In the genomic region with DNA sequence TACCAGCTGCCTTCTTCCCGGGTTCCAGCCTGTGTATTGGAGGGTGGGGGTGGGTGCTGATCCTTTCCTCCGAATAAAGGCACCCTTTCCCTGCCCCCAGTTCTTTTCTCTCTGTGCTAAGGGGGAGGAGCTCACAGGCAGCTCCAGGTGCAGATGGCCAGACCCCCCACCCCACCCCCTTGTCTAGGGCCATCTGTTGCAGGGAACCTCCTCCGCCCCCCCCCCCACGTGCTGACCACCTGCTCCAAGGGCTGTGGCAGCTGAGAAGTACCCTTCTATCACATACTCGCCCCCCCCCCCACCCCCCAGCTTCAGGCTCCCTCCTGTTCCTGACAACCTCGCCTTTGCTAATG, we compare ENCODE assay signal across 8 mouse cellular contexts. TPM values are rescaled to one million over a fixed set of nuclear protein-coding genes. Genes with fewer than 3 reads are reported as not detected.
DNase-seq lines count a peak whose midpoint lies in the region; ATAC-seq and TF ChIP-seq lines count a peak whose summit lies in the region.

No protein-coding gene starts in this region.

- no peak for TF ChIP-seq POLR2A in cerebellum, adult 2 months (IDR thresholded peaks at IDR 0.05; ENCODE audit: borderline replicate concordance, insufficient read depth, low read length)

- no peaks in the 10 kb centered on the region for H3K27me3 ChIP-seq in cerebellum, adult 2 months (ENCODE audit: control insufficient read depth, insufficient read depth, low read length)
- peaks cover 37% of the 10 kb centered on the region for H3K27me3 ChIP-seq in megakaryocyte, embryonic 14.5 days (replicated peaks)
- no peaks in the 10 kb centered on the region for H3K27me3 ChIP-seq in liver, embryonic 14.5 days (ENCODE audit: control insufficient read depth, insufficient read depth, low read length)

- H3K4me1 ChIP-seq in cerebellum, adult 2 months (ENCODE audit: control insufficient read depth, insufficient read depth, low read length) = peaks cover 21% of the 10 kb centered on the region
- H3K4me1 ChIP-seq in megakaryocyte, embryonic 14.5 days = peaks cover 59% of the 10 kb centered on the region
- H3K4me1 ChIP-seq in liver, embryonic 14.5 days (replicated peaks; ENCODE audit: control insufficient read depth in 2 of 2, insufficient read depth in 2 of 2, low read length in 1 of 2) = peaks cover 0 to 8% of the 10 kb centered on the region in 2 experiments; a peak in 2 of 4 replicates

- TF ChIP-seq EP300 in liver, embryonic 14.5 days (IDR thresholded peaks at IDR 0.05; ENCODE audit: low read depth) = no peak

- peak overlapping the region; percentile 68 for H3K9ac ChIP-seq in liver, embryonic 14.5 days (replicated peaks)

- WGBS in cerebellum, adult 2 months = 0% methylated on average over 6 of the region's 6 CpGs
- WGBS in liver, embryonic 14.5 days (ENCODE audit: insufficient replicate concordance) = 15% methylated on average over 4 of the region's 6 CpGs

- H3K36me3 ChIP-seq in megakaryocyte, embryonic 14.5 days (replicated peaks; ENCODE audit: low read length) = peaks cover 47% of the 10 kb centered on the region
- H3K36me3 ChIP-seq in liver, embryonic 14.5 days (replicated peaks; ENCODE audit: control insufficient read depth, insufficient read depth, low read depth) = no peaks in the 10 kb centered on the region

- peak overlapping the region; percentile 84 for H3K27ac ChIP-seq in cerebellum, adult 2 months (ENCODE audit: insufficient read depth, low read length)
- H3K27ac ChIP-seq in liver, embryonic 14.5 days = peak overlapping the region; percentile 58

- DNase-seq in cerebellum, adult 2 months = peak in 1 of 2 experiments; percentile 55
- DNase-seq in cerebellum, adult 8-10 months = no peak
- DNase-seq in liver, embryonic 14.5 days (ENCODE audit: low read depth in 3 of 3, low spot score in 3 of 3) = no peak
- DNase-seq in testis, postnatal 10 days (ENCODE audit: low spot score) = peak; percentile 59
- DNase-seq in urinary bladder, postnatal 14 days (ENCODE audit: low spot score) = no peak
- DNase-seq in urinary bladder, postnatal 36 days (ENCODE audit: low spot score in 2 of 2) = no peak

- ATAC-seq in megakaryocyte, adult 5-6 weeks (ENCODE audit: poor library complexity, severe bottlenecking) = no peak
- no peak for ATAC-seq in liver, embryonic 14.5 days (ENCODE audit: insufficient read depth)

- H3K4me3 ChIP-seq in cerebellum, adult 2 months (replicated peaks; ENCODE audit: insufficient read depth, low read depth, low read length) = peak overlapping the region; percentile 84
- peak overlapping the region; percentile 92 for H3K4me3 ChIP-seq in megakaryocyte, embryonic 14.5 days (replicated peaks)
- H3K4me3 ChIP-seq in liver, embryonic 14.5 days (ENCODE audit: insufficient read depth in 1 of 2, low read depth in 2 of 2, low read length in 2 of 2) = peak overlapping the region; percentile 68 to 77

- H3K4me2 ChIP-seq in liver, embryonic 14.5 days (ENCODE audit: low read depth) = peak overlapping the region; percentile 99

- H3K9me3 ChIP-seq in megakaryocyte, embryonic 14.5 days = 0 out of 2 replicates have a peak, but pooled peaks cover 5% of the 10 kb centered on the region
- H3K9me3 ChIP-seq in liver, embryonic 14.5 days (ENCODE audit: control insufficient read depth, low read length) = no peaks in the 10 kb centered on the region

- no peak for TF ChIP-seq CTCF in cerebellum, adult 2 months (IDR thresholded peaks at IDR 0.05; ENCODE audit: borderline replicate concordance, insufficient read depth, low read depth, low read length)
- TF ChIP-seq CTCF in liver, embryonic 14.5 days (IDR thresholded peaks at IDR 0.05; ENCODE audit: low read depth) = no peak

RNA-seq across cellular contexts. Expression of gene Numbl, which starts 0.4 kb away (rescaled TPM):
- polyA plus RNA-seq in cerebellum, adult 2 months (2012; rRNA removed) = 56.7 and 64.1 TPM in 2 replicates
- 2.0 and 2.4 TPM in 2 replicates for polyA plus RNA-seq in megakaryocyte, embryonic 14.5 days (2012; ENCODE audit: insufficient read depth, low replicate concordance)
- 2.8 and 4.3 TPM in 2 replicates for total RNA-seq in megakaryocyte, adult 5-6 weeks (2015)
- 2.5 and 2.6 TPM in 2 replicates for total RNA-seq in megakaryocyte, adult 5-6 weeks (2017)
- 1.9 and 2.1 TPM in 2 replicates for polyA plus RNA-seq in liver, embryonic 14.5 days (2012; rRNA removed)
- 0.72 and 0.83 TPM in 2 replicates for polyA plus RNA-seq in liver, embryonic 14.5 days (2014; fragmentation: Nextera tagmentation; extraction: Ambion mirVana)

RNA-seq across cellular contexts. Expression of gene Coq8b, which starts 25.0 kb away (rescaled TPM):
- polyA plus RNA-seq in cerebellum, adult 2 months (2012; rRNA removed) = 20.8 and 23.9 TPM in 2 replicates
- 45.5 and 46.3 TPM in 2 replicates for polyA plus RNA-seq in megakaryocyte, embryonic 14.5 days (2012; ENCODE audit: insufficient read depth, low replicate concordance)
- total RNA-seq in megakaryocyte, adult 5-6 weeks (2015) = 12.0 and 16.8 TPM in 2 replicates
- 7.5 and 15.2 TPM in 2 replicates for total RNA-seq in megakaryocyte, adult 5-6 weeks (2017)
- polyA plus RNA-seq in liver, embryonic 14.5 days (2012; rRNA removed) = 9.3 and 12.4 TPM in 2 replicates
- polyA plus RNA-seq in liver, embryonic 14.5 days (2014; fragmentation: Nextera tagmentation; extraction: Ambion mirVana) = 17.7 and 19.8 TPM in 2 replicates

RNA-seq across cellular contexts. Expression of gene Itpkc, which starts 29.4 kb away (rescaled TPM):
- 12.4 and 13.2 TPM in 2 replicates for polyA plus RNA-seq in cerebellum, adult 2 months (2012; rRNA removed)
- 1.0 and 3.0 TPM in 2 replicates for polyA plus RNA-seq in megakaryocyte, embryonic 14.5 days (2012; ENCODE audit: insufficient read depth, low replicate concordance)
- 1.6 and 2.7 TPM in 2 replicates for total RNA-seq in megakaryocyte, adult 5-6 weeks (2015)
- 1.6 and 4.7 TPM in 2 replicates for total RNA-seq in megakaryocyte, adult 5-6 weeks (2017)
- polyA plus RNA-seq in liver, embryonic 14.5 days (2012; rRNA removed) = 2.0 and 2.3 TPM in 2 replicates
- 1.3 and 1.5 TPM in 2 replicates for polyA plus RNA-seq in liver, embryonic 14.5 days (2014; fragmentation: Nextera tagmentation; extraction: Ambion mirVana)

Comparison
In these comparisons a context has a peak if more than half of its experiments do, and no peak if none do; other contexts are left out.
1. RNA of gene Numbl, which starts 0.4 kb away (polyA plus RNA-seq): 56.7 to 64.1 TPM in cerebellum, adult 2 months; 2.0 to 2.4 TPM in megakaryocyte, embryonic 14.5 days and 0.72 to 2.1 TPM in liver, embryonic 14.5 days; every median in the first group is over 10 times any median in the second.
2. Peak in every context shown above with its lines, with median percentiles within 50 percentile points of each other: H3K4me3 ChIP-seq.